Mouse (Mus musculus): ENCODE results near the gene Fbrsl1.

DNA sequence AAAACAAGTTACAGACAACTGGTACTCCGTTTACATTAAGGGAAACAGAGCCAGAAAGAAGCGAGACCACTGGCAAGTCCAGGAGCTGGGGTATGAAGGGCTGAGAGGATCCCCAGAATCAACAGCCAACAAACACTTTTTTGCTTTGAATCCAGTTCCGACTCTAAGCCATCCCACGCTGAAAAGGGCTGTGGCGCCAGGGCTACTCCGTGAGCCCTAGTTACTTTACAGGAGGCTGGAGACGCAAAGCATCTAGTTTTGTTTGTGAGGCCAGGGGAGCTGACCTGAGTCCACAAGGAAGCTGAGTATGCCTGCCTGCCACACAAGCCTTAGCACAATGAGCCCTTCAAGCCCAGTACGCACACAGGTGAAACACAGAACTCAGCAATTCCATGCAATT lies 61.0 kb downstream of the Fbrsl1 start:
- no peak for TF ChIP-seq POLR2A (IDR thresholded peaks at IDR 0.05; ENCODE audit: borderline replicate concordance, extremely low read depth, low read depth, low read length)
- TF ChIP-seq CTCF (IDR thresholded peaks at IDR 0.05; ENCODE audit: insufficient read depth, low read length), result no peak

Measured in lung, adult 2 months (tissue).